19 mouse cellular contexts compared by ENCODE assay signal in genomic region chr8:74963983-74964382, GRCm38 (mm10).
"Had no signal": no experiment of that assay in that cellular context is flagged by ENCODE, and none has a peak within 500 bp of the region (broad histone marks: within the 10 kb centered on the region; RNA-seq: fewer than 3 reads in every experiment).

No protein-coding gene starts in this region.

- H3K36me3 ChIP-seq: midbrain, embryonic 10.5 days; midbrain, embryonic 12.5 days; neural tube, embryonic 13.5 days; neural tube, embryonic 15.5 days had no signal

- H3K27ac ChIP-seq: midbrain, embryonic 10.5 days; midbrain, embryonic 12.5 days; neural tube, embryonic 13.5 days; neural tube, embryonic 15.5 days had no signal

- H3K9ac ChIP-seq: lung, embryonic 14.5 days; midbrain, embryonic 12.5 days; neural tube, embryonic 13.5 days; neural tube, embryonic 15.5 days had no signal

- H3K9me3 ChIP-seq: midbrain, embryonic 10.5 days; midbrain, embryonic 12.5 days; neural tube, embryonic 13.5 days; neural tube, embryonic 15.5 days had no signal

- H3K4me1 ChIP-seq: midbrain, embryonic 10.5 days; midbrain, embryonic 12.5 days; neural tube, embryonic 13.5 days; neural tube, embryonic 15.5 days had no signal

- ATAC-seq: midbrain, embryonic 16.5 days had no signal

- DNase-seq: lung, adult 18-20 months; lung, embryonic 14.5 days; lung, postnatal 10 days; lung, postnatal 4 days; midbrain, embryonic 14.5 days; retina, postnatal 1 day; right cerebral cortex, adult 18-20 months; right cerebral cortex, postnatal 25 days; right cerebral cortex, postnatal 4 days; spleen, adult 18-20 months; thymus, adult 18-20 months; thymus, postnatal 25 days; thymus, postnatal 4 days had no signal

- H3K4me2 ChIP-seq: lung, embryonic 14.5 days; midbrain, embryonic 12.5 days; neural tube, embryonic 13.5 days; neural tube, embryonic 15.5 days had no signal

- H3K4me3 ChIP-seq: midbrain, embryonic 10.5 days; midbrain, embryonic 12.5 days; myocyte; neural tube, embryonic 13.5 days; neural tube, embryonic 15.5 days had no signal

- H3K27me3 ChIP-seq: midbrain, embryonic 12.5 days; neural tube, embryonic 15.5 days had no signal
